Mouse (Mus musculus) hematopoietic stem cell, adult 5-6 weeks (primary cell): ENCODE data around the gene Myl12a. TPM values are rescaled to one million over a fixed set of nuclear protein-coding genes. Genes with fewer than 3 reads are reported as not detected.

Source experiments
- ATAC-seq, 2 experiments: fragments of 125-278 bp in 1 of 2; replicated peaks in 1 of 2; 2 replicates each; pipeline ENCODE4 v1.8.0; 2016 to 2017; ENCODE audit warnings: inconsistent platforms in 2 of 2, mild to moderate bottlenecking in 2 of 2, moderate number of reproducible peaks in 2 of 2, low read depth in 1 of 2, moderate TSS enrichment in 1 of 2; ENCODE audit not compliant: low FRiP score in 2 of 2, poor library complexity in 2 of 2, severe bottlenecking in 2 of 2, insufficient read depth in 1 of 2, low TSS enrichment in 1 of 2
- total RNA-seq: library from RNA; stranded (forward); fragments of 172-1452, 232-1000 nt; gene quantifications from 2 replicates; pipeline ENCODE4 v1.2.3, GENCODE M21; 2017

Myl12a gene
- total RNA-seq: 130 and 159 TPM in 2 replicates

DNA sequence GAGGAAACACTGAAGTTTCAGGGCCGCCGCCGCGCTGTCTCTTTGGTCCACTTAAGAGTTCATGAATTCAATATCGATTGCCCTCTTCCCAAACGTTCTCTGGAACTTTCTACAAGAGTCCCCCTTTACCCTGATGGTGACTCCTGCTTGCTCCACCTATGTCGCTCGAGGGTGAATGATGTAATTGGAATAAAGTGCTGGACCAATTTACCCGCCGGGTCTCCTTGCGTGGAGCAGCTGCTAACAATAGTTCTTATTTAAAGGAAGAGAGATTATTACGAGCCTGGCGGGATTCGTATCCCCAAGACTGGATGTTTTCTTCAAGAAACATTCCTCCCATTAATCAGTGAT is at the start of gene Myl12a:
Gene Myl12a (minus strand): TSS at position 135 of the 351 bp plus-strand sequence.
- ATAC-seq: peak in 1 of 2 experiments; percentile 11; a peak in 2 of 4 replicates

DNA sequence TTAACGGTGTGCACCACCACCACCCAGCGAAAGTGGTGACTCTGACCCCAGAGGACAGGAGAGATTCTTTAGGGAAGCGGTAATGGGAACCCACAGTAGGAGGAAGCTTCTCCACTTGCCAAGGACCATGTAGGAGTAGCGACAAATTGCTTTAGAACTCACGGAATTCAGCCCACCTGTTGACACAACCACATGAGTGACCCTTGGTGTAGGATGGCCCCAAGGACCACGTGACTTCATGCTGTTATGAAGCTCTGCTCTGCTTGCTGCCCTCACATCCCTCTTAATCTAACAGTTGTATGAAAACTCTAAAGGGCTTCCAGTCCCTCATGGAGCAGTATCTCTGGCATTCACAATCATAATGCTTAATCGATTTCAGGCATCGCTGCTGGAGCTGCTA is 46.6 kb upstream of the Myl12a start:
- ATAC-seq: no peak

DNA sequence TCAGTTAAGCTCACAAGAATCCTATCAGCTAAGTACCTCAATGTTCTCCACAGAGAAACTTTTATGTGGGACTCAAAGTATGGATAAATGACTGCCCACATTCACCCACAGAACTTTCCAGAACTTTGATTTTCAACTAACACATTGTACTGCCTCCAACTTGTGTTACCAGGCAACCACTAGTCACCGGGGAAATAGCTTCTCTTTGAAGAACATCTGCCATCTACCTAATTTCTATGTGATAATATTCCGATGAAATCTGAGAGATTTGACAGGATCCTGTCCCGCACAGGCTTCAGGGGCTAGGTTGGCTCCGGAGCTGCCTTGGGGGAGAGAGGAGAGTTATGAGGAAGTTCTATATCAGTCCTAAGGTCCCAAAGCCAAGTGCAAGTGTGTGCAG is 44.2 kb upstream of the Myl12a start:
- ATAC-seq: no peak

DNA sequence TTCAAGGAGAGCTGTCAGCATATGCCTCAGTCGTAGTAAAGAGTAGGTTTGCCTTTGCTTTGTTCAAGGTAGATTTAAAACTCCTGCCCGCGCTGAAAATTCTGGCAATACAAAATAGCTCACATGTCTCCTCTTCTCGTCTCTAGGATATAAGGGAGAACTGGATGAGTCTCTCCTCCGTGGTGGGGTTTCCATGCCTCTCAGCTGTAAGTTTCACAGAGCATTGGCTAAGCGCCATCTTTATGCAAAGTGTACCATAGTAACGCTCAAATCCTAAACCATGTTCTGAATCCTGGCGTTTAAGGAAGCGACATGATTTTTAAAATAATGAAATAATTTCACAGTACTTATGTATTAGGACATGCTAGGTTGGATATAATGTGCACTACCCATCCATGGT is 42.9 kb upstream of the Myl12a start:
- no peak for ATAC-seq

DNA sequence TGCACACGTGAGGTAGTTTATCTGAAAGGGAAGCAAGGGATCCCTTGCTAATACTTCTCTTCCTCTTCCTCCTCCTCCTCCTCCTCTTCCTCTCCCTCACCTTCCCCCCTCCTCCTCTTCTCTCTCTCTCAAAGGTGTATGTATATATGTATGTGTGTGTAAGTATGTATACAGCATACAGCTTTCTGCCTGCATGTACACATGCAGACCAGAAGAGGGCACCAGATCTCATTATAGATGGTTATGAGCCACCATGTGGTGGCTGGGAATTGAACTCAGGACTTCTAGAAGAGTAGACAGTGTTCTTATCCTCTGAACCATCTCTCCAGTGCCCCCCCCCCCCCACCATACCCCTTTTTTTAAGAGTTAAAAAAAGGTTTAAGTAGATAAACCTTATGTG is 40.0 kb upstream of the Myl12a start:
- ATAC-seq: no peak

DNA sequence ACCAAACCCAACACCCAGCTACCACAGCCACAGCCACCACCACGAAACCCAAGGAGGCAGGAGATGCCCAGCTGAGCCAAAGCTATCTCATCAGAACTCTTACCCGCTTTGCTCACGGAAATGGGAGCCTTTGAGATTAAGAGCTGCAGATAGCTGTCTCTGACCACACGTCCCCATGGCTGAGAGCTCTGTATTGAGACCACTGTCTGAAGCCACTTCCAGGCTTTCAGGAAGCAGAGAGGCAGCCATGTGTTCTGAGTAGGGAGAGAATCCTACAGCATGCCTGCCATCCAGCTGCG is 37.9 kb upstream of the Myl12a start:
- peak; percentile 36 to 49; a peak in 2 of 4 replicates for ATAC-seq

DNA sequence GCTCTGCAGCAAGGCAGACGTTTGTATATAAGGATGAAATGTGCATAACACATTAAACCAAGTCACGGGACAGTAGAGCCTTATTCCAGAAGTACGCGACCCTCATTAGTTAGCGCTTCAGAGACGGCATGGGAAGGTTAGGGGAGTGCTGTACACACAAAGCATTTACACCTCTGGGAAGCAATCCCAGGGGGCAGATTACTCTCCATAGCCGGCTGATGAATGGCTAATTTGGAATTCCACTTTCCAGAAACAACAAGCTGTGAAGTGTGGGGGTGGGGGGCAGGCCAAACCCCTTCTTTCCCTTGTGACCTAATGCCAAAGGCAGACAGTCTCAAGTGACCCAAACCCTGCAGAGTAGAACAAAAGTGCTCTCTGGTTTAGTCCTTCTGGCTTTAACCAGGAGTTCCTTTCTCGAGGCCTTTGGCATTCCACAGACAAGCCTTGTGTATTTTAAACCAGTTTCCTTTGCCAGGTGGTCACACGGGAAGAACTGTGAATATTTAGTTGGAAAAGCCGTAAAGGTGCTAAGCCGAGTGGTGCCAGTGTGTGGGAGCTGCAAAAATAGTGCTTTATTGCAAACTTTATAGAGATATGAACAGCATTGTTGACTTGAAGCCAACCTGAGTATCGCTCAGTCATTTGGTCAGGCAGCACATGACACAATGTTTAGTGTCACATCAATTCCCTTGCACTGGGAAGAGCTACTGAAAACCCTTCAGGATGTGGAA is 37.3 kb upstream of the Myl12a start:
- ATAC-seq: no peak

DNA sequence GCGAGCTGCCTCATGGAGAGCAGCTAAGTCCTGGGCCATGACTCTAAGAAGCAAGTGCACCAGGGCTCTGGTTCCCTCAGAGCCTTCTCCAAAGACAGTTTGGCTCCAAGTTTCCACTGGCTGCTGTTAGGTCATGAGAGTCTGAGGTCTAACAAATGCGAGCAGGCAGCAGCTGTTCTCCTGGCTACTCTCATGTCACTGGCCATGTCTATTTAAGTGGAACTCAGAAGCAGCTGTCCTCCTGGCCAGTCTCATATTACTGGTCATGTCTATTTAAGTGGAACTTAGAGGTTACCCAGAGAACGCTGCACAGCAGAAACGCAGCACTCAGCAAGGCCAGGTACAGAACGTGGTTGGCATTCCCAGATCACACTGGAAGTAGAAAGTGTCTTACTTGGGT is 36.1 kb upstream of the Myl12a start:
- no peak for ATAC-seq

DNA sequence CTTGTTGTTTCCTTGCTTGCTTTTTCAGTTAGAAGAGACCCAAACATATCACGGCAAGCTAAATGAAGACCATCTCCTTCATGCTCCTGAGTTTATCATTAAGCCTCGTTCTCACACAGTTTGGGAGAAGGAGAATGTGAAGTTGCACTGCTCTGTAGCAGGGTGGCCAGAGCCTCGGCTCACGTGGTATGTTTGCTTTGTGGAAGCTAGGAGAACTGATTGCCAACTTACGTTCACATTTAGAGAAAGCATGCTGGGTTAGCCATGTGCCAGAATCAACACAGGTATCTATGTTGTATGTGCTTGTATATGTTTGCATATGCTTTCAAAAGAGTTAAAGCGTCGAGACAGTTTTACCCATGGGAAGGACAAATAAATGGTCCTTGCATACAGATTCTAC is 34.5 kb upstream of the Myl12a start:
- ATAC-seq: no peak

DNA sequence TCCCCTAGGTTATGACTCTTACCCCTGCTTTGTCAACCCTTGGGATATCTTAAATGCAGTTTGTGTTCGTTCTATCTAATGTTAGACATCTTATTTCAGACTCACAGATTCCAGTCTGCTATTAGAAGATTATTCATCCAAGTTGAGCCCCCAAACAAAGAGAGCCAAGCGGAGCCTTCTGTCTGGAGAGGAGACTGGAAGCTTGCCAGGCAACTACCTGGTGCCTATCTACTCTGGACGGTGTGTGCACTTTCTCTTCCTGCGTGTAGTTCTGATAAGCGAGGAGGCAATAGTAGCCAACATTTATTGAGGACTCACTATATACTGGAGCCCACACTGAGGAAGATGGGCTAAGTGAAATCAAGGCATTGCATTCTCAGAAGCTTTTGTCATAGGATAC is 31.8 kb upstream of the Myl12a start:
- ATAC-seq: no peak

DNA sequence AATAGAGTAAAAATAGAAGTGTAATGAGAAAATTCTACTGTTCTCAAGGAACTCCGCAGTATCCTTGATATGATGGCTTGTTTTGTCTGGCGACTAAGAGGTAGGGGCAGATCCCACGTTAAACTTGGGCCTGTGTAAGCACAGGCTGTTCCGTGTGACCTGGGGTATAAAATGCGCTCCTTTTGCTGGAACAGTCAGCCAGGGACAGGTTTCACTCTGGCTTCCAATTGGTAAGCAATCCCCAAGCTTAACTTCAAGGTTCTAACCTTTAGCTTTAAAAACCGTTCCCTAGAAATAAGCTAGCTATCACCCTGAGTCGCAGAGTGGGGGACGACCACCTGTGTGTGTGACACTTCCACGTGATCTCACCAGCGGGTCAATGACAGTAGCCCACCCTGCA is 30.0 kb upstream of the Myl12a start:
- no peak for ATAC-seq

DNA sequence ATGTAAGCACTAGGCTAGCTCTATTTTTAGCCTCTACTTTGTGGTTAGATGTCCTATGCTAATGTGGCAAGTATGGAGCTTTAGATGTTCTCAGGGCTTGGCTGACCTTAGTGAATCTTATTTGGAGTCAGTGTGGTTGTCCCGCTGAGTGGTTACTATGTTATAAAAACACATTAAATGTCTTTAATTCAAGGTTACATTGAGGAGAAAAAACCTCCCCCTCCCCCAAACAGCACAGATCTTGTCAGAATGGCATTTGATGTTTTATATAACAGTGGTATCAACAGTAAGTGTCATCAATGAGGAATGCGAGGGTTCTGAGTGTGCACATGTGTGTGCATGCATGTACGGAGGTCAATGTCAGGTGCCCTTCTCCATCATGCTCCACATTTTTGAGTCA is 24.5 kb upstream of the Myl12a start:
- ATAC-seq: no peak

DNA sequence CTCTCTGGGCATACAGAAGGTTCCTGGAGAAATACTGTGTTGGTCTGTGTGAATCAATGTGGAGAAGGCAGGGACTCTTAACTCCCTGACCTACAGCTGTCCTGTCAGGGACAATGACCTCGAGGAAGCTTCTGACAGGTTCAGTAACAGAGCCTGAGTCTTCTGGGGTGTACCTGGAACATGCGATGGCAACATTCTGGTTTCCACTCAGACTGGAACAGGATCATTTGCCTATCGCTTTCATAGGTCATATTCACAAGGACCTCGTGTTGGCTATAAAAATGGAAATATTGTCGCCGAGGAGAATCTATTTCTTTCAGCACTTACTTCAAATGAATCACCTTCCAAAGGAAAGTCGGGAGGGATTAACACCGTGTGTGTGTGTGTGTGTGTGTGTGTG is 23.2 kb upstream of the Myl12a start:
- no peak for ATAC-seq

DNA sequence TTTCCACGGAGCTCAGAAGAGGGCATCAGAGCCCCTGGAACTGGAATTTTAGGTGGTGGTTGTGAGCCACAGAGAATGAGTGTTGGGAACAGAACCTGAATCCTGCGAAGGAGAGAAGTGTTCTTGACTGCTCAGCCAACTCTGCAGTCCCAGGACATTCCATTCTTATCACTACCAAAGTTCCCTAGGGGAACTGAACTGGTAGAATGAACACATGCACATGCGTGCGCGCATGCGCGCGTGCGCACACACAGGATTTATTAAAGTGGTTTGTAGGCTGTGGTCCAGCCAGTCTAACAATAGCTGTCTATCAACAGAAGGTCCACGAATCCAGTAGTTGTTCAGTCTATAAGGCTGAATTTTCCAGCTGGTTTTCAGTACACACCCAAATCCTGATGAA is 21.4 kb upstream of the Myl12a start:
- no peak for ATAC-seq

DNA sequence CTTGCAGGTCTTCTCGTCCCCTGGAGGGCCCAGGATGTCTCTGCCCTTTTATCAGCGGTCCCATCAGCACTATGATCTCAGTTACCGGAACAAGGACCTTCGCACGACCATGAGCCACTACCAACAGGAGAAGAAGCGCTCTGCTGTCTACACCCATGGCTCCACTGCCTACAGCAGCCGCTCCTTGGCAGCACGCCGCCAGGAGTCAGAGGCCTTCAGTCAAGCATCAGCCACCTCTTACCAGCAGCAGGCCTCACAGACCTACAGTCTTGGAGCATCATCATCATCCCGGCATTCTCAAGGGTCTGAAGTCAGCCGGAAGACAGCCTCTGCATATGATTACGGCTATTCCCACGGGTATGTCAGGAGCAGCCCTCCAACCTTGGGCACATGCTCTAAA is 20.2 kb upstream of the Myl12a start:
- ATAC-seq: no peak

DNA sequence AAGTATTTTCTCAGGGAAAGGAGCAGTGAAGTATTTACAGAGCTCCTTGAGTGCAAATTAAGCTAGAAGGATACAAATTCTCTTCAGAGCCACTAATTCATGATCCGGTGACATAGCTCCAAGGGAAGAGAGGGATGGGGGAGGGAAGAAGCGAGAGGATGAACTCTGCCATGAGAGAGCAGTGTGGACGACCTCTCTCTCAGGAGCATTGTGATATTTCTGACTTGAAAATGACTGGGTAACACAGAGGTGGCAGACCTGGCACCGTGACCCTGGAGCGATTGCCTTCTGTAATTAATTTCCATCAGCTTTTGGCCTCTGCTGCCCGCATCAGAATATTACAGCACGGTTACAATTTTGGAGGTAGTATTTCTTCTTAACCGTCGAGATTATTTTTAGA is 17.2 kb upstream of the Myl12a start:
- ATAC-seq: no peak

DNA sequence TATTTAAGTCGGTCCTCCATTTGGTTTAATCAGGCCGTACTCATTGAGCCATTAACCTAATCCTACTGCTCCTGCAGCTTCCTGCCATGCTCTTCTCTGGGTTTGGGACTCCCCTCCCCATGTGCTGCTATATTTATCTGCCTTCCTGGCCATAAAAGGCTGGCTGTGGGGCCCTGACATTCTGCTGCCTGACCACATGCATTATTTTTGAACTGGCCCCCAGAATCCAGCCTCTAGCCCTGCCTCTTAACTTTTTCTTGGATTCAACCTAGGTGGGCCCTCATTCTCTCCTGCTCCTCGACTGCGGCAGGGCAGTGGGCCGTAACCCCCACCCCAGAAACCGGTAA is 16.6 kb upstream of the Myl12a start:
- ATAC-seq: no peak

DNA sequence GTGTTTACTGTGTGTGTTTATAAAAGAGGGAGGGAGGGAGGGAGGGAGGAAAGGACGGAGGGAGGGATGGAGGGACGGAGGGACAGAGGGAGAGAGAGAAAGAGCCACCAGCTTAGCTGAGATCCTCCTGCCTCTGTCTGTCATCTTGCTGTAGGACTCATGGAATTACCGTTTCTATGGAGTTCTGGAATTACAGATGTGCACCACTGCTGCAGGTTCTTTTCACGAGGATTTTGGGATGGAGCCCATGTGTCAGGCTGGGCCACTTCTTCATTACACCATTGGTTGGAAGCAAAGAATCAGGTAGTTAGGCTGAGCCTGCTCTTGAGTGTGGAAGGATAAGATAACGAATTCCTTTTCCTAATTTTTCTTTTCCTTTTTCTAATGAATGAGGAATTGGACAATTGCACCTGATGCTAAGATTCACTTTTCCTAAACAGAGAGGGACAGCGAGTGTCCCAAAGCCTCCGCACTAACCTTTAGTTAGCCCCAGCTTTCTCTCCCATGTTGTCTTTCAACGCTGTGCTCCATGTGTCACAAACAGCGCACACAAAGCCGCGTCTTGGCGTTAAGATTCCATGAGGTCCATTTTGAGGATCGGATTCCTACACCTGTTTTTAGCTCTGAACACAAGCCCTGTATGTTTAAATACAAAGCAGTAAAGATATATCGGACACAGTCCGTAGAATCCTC is 16.1 kb upstream of the Myl12a start:
- no peak for ATAC-seq

DNA sequence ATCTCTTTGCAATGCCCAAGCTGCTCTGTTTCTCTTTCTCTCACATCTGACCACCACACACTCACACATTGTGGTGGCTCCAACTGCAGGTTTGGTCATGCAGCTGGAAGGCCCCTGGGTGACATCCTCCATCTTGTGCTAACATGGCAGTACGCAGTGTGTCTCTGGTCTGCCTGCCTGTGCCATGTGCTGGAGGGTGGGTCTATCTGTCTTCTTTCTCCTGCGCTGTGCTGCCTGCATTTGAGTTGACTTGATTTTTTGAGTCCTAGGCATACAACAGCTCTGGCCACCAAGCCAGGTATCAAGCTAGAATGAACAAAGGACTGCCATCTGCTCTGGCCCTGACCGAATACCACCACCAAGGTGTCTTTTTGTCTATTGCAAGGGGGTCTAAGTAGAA is 15.5 kb upstream of the Myl12a start:
- ATAC-seq: no peak
